Mouse (Mus musculus): ENCODE measurements around the gene Serpinb9.
"Not testable (repeated sequence)": the region's sequence is repeated elsewhere in the genome, so short reads cannot be mapped to it uniquely, and the experiment has no call there.

The Serpinb9 gene

DNA sequence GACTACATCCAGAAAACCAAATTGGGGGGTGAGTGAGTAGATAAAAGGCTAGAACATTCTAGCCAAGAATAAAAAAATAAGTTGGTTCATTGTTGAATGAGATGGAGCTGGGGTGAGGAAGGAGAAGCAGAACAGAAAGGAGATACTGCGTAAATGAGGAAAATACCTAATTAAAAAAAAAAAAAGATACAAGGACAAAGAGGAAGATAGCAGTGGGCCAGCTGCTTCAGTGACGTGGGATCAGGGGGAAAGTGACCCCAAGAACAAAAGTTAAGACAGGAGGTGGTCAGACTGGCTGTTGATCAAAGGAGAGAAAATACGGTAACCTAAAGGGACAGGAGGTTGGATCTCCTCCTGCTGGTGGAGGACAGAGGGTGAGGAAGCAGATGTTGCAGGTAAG, at the start of gene Serpinb9:
Gene Serpinb9, plus strand, starts transcription at position 301 of the 400 bp plus-strand sequence.
- DNase-seq: no peak

DNA sequence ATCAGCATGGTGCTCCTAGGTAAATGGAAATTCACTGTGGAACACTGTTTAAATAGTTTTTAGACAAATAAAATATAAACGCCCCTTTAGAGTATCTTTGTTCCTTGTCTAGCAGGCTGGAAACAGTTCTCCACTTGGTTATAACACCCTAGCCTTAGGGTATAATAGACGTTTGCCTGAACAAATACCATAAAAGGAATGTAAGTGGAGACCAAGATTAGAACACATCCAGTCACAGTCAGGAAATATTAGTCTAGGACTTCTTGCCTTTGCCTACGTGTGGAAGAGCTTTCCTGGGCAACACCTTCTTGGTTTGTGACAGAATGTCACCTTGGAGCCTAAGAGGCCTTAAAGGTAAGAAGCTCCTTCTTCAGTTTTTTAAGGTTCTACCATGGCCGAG, 46.5 kb upstream of the Serpinb9 start:
- no peak for DNase-seq

- DNase-seq: no peak
These were observed 45.1 kb upstream of the Serpinb9 start for GRCm38 (mm10) chr13:32957917-32958316.

DNA sequence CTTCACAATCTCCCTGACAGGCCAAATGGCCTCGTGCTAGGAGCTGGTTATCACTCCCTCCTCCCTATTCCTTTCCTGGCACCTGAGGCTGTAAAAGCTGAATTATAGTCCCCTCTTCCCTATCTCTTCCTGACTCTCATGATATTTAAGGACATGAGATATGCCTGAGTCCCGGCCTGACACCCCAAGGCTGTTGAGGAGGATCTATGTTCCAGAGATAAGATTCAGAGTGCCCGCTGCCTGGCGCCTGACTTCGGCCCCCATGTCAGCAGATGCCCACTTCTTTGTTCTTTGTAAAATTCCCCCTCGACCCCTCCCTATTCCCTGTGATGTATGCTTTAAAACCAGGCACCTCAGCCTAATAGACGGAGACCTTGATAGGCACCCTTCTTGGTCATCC, 44.5 kb upstream of the Serpinb9 start:
- DNase-seq: not testable (repeated sequence)

DNA sequence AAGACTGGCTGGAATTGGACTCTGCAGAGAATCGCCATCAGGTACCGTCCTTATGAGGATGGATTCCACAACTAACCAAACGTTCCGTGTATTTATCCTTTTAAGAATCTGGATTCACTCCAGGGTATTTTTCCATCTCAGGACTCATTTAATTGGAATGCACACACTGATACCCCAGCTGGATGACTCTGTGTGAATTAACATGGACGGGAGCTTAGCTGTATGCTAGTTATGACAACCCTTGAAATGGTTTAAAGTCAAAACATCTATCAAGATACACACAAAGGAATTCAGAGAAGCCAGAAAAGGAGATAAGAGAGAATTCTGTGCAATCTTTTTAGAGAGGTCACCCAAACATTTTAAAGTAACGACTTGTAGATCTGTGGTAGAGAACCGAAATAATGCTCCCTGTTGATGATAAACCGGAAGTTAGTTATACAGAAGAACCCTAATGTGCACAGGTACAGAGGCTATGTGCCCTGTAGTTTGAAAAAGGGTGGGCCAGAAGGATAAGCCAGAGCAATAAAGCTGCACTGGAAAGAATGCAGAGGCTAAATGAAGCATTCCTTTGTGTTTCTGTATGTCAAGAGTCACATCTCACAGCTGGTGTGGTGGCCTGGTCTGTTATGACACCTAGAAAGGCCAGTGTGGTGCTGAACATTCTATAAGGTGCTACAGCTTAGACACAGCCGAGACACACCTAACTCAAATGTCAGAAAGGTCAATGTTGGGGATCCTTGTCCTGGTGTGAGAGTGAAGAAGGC, 38.9 kb upstream of the Serpinb9 start:
- DNase-seq: no peak

GRCm38 (mm10) chr13:32964989-32965811, 37.9 kb upstream of the Serpinb9 start, which contains the start of gene Serpinb6b:
TSS of gene Serpinb6b (plus strand) at chr13:32965209.
- no peak for DNase-seq

DNA sequence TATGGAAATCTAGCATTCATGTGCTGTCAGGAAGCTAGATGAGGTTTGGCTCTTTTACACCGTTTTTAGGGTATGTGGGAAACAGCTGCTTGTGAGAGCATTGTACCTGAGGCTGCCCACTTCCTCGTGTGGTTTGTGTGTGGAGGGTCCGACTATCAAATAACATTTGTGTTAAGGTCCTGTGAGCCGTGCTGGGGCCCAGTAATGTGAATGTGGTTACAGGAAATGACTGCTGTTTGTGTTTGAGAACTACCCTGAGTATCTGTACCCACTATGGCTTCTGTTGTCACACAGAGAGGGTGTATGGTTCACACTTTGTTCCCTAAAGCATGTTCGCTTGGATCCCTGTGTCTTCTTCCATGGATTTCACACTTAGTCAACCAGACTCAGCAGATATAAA, 36.9 kb upstream of the Serpinb9 start:
- DNase-seq: no peak

DNA sequence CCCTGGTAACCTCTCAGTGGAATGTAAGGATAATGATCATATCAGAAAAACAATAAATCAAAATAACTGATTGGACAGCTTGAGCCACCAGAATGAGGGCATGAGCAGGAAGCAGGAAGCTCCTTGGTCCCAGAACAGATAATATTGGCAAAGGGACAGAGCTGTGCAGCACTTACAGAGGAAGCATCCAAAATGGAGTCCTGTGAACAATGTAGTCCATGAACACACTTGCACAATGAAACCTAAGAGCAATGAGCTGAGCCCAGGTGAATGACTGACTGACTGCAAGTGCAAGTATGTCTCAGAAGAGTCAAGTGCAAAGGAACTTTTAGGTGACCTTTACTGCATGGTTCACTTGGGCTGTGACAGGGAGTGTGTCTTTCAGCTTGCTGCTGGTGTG, 35.8 kb upstream of the Serpinb9 start:
- no peak for DNase-seq

DNA sequence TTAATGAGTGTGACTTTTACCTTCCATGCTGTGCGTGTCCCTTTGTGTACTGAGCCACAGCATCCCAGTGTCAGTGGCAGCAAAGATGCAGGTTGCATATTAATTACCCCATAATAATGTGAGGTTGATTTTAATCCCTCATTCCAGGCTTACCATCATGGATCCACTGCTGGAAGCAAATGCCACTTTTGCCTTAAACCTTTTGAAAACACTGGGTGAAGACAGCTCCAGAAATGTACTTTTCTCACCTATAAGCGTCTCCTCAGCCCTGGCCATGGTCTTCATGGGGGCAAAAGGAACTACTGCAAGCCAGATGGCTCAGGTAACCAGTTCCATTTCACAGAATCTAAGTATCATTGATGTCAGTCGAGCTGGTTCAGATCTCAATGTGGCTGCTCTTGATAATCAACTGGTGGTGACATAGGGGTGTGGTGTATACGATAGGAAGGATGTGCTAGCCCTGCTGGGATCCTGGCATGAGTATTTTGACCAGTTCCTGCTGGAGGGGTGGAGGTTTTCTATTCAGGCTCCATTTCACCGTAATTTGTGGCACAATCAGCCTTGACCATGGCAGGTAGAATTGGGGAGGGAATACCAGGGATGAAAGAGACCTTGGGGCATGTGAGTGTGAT, 34.6 kb upstream of the Serpinb9 start:
- no peak for DNase-seq

- no peak for DNase-seq
These were observed 33.9 kb upstream of the Serpinb9 start for GRCm38 (mm10) chr13:32968996-32969640.

DNA sequence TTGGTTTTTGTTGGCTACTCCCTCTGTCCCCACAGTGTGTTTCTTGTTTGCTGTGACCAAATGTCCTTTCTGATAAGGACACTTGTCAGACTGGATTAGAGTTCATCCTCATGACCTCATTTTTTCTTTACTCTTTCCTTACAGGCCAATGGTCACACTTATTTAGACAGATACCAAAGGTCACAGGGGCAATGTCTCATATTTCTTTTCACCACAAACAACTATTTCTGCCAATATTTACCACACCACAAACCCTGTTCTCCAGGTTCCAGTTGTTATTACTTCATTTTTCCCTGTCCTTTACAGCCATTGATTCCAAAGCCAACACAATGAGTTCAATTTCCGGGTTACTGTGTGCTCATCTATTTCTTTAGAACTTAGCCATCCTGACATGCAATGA, 33.4 kb upstream of the Serpinb9 start:
- DNase-seq: no peak

GRCm38 (mm10) chr13:32970776-32971175, 32.3 kb upstream of the Serpinb9 start:
- DNase-seq: no peak

- no peak for DNase-seq
These were observed 28.8 kb upstream of the Serpinb9 start for GRCm38 (mm10) chr13:32974268-32974667.

DNA sequence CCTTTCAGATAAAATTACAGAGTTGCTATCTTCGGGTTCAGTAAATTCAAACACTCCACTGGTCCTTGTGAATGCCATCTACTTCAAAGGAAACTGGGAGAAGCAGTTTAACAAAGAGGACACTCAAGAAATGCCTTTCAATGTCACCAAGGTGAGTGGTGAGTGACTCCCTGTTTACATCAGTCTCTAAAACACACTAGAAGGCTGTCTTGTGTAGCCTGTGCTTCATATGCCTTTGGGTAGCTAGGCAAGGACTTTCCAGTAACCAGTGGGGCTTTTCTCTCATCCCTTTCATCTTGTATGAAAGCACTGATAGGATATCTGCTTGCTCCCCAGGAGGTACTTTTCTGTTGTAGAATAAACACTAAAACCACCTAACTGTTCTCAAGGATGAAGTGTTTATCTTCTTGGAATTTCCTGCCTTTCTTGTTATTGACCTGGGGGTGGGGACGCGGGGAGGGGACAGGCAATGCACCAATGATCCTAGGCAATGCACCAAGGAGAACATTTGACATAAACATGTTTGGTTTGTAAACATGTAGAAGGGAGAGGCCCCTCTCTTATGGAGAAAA, 28.1 kb upstream of the Serpinb9 start:
- no peak for DNase-seq

- DNase-seq: no peak
These were observed 27.3 kb upstream of the Serpinb9 start for GRCm38 (mm10) chr13:32975710-32976109.

- no peak for DNase-seq
These were observed 20.5 kb upstream of the Serpinb9 start for GRCm38 (mm10) chr13:32982556-32983042.

DNA sequence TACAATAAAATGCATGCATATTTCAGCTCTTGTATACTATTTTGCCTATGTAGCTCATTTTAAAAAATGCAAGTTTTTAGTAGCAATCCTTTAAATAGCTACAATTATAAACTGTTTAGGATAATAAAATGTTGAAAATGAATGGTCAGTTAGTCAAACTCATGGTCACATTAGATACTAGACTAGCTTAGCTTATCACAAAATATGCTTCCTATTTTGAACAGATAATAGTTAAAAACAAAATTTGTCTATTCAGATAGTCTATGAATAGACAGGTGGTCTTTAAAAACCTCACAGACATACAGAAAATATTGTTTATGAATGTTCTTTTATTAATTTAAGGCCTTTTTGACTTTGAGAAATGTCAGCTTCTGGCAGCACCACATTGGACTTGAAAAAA, 16.8 kb upstream of the Serpinb9 start:
- no peak for DNase-seq

- DNase-seq: no peak
These were observed 9.7 kb upstream of the Serpinb9 start for GRCm38 (mm10) chr13:32993152-32993893.

GRCm38 (mm10) chr13:32993894-32994242, 9.2 kb upstream of the Serpinb9 start:
- no peak for DNase-seq

- no peak for DNase-seq
These were observed 8.0 kb upstream of the Serpinb9 start for GRCm38 (mm10) chr13:32995051-32995450.

GRCm38 (mm10) chr13:33001341-33001740, 1.7 kb upstream of the Serpinb9 start:
- no peak for DNase-seq

All from cerebellum, adult 8-10 months (tissue).